Mouse (Mus musculus) olfactory bulb, adult 2 months (tissue): ENCODE measurements around the gene Cdh4. TPM values are rescaled to one million over a fixed set of nuclear protein-coding genes. Genes with fewer than 3 reads are reported as not detected.

Experiments used
- H3K27ac ChIP-seq: fragments of 200-500 bp; 2 replicates; pipeline ENCODE4 v1.5.1; 2012; ENCODE audit warnings: low read depth, low read length; ENCODE audit not compliant: insufficient read depth
- H3K4me1 ChIP-seq: fragments of 200-500 bp; 2 replicates; pipeline ENCODE4 v1.6.1; 2012; ENCODE audit warnings: low read length; ENCODE audit not compliant: control insufficient read depth, insufficient read depth
- H3K4me3 ChIP-seq: fragments of 200-500 bp; 2 replicates; pipeline ENCODE4 v1.5.1; 2012; ENCODE audit warnings: mild to moderate bottlenecking, low read depth, low read length, moderate library complexity; ENCODE audit not compliant: insufficient read depth
- CTCF ChIP-seq: fragments of 200-500 bp; IDR thresholded peaks from 2 replicates; pipeline ENCODE4 v1.5.1; 2012; ENCODE audit warnings: low read depth, mild to moderate bottlenecking, low read length, moderate library complexity; ENCODE audit not compliant: insufficient read depth
- POLR2A ChIP-seq: fragments of 200-500 bp; IDR thresholded peaks from 2 replicates; pipeline ENCODE4 v1.6.1; 2012; ENCODE audit warnings: mild to moderate bottlenecking, low read depth, low read length, moderate library complexity; ENCODE audit not compliant: insufficient read depth
- WGBS: fragments of 180-500 bp; shearing (Covaris S2); methylation state at CpG from one replicate; pipeline ENCODE4 v1.1.7; 2018; 5-methylcytosine and 5-hydroxymethylcytosine counted together
- polyA plus RNA-seq: library from polyadenylated mRNA; stranded (reverse); fragments of >200 nt; gene quantifications from 2 replicates; pipeline ENCODE4 v1.2.4, GENCODE M21; 2012; ENCODE audit warnings: low replicate concordance; ENCODE audit not compliant: missing spikeins, insufficient read depth, insufficient read length

Gene Cdh4
- polyA plus RNA-seq, 1 experiment: not detected

GRCm38 (mm10) chr2:179761718-179762441 lies 319.6 kb downstream of the Cdh4 start:
- Histone ChIP-seq H3K4me3 (no peak overlapping the region), H3K4me1 (peaks cover 44% of the 10 kb centered on the region), H3K27ac (0 out of 2 replicates have a peak overlapping the region, but pooled peaks have one; percentile 18)
- TF ChIP-seq POLR2A (no peak), CTCF (no peak)
- WGBS: 60% methylated on average over 9 of the region's 9 CpGs

- 48% methylated on average over 13 of the region's 13 CpGs for WGBS
Measured at GRCm38 (mm10) chr2:179762521-179763305, 320.5 kb downstream of the Cdh4 start.

GRCm38 (mm10) chr2:179764460-179764859 lies 322.2 kb downstream of the Cdh4 start:
- 95% methylated on average over 2 of the region's 2 CpGs for WGBS
- no peak overlapping the region for H3K27ac ChIP-seq
- H3K4me1 ChIP-seq: peaks cover 55% of the 10 kb centered on the region
- TF ChIP-seq CTCF (no peak), POLR2A (no peak)
- H3K4me3 ChIP-seq: no peak overlapping the region

More at GRCm38 (mm10) chr2:179762521-179763305, 320.5 kb downstream of the Cdh4 start:
- Histone ChIP-seq H3K27ac (0 out of 2 replicates have a peak overlapping the region, but pooled peaks have one; percentile 18), H3K4me1 (peaks cover 49% of the 10 kb centered on the region), H3K4me3 (no peak overlapping the region)
- no peak for TF ChIP-seq CTCF
- no peak for TF ChIP-seq POLR2A

GRCm38 (mm10) chr2:179766664-179767526 lies 324.7 kb downstream of the Cdh4 start:
- Histone ChIP-seq H3K4me3 (no peak overlapping the region), H3K4me1 (peaks cover 57% of the 10 kb centered on the region), H3K27ac (no peak overlapping the region)
- WGBS: 65% methylated on average over 16 of the region's 16 CpGs
- TF ChIP-seq POLR2A (no peak), CTCF (no peak)

GRCm38 (mm10) chr2:179767527-179767849 lies 325.3 kb downstream of the Cdh4 start:
- no peak for TF ChIP-seq POLR2A
- TF ChIP-seq CTCF: no peak
- WGBS: 53% methylated on average over 9 of the region's 9 CpGs
- Histone ChIP-seq H3K4me1 (peaks cover 51% of the 10 kb centered on the region), H3K4me3 (no peak overlapping the region), H3K27ac (no peak overlapping the region)

GRCm38 (mm10) chr2:179769137-179769536 lies 326.9 kb downstream of the Cdh4 start:
- TF ChIP-seq POLR2A (no peak), CTCF (no peak)
- Histone ChIP-seq H3K27ac (peak overlapping the region; percentile 68), H3K4me1 (peaks cover 56% of the 10 kb centered on the region), H3K4me3 (no peak overlapping the region)
- 18% methylated on average over 5 of the region's 5 CpGs for WGBS

- TF ChIP-seq CTCF (no peak), POLR2A (no peak)
- Histone ChIP-seq H3K4me3 (no peak overlapping the region), H3K27ac (peak overlapping the region; percentile 68), H3K4me1 (peaks cover 64% of the 10 kb centered on the region)
- 52% methylated on average over 8 of the region's 8 CpGs for WGBS
Measured at GRCm38 (mm10) chr2:179769943-179770342, 327.7 kb downstream of the Cdh4 start.

GRCm38 (mm10) chr2:179774440-179775110 lies 332.3 kb downstream of the Cdh4 start:
- no peak for TF ChIP-seq POLR2A
- no peak for TF ChIP-seq CTCF
- WGBS: 54% methylated on average over 13 of the region's 13 CpGs
- H3K4me1 ChIP-seq: peaks cover 43% of the 10 kb centered on the region
- H3K27ac ChIP-seq: no peak overlapping the region
- no peak overlapping the region for H3K4me3 ChIP-seq
